Mouse (Mus musculus): Measurements from ENCODE around the gene C1qtnf7.

C1qtnf7 gene

DNA sequence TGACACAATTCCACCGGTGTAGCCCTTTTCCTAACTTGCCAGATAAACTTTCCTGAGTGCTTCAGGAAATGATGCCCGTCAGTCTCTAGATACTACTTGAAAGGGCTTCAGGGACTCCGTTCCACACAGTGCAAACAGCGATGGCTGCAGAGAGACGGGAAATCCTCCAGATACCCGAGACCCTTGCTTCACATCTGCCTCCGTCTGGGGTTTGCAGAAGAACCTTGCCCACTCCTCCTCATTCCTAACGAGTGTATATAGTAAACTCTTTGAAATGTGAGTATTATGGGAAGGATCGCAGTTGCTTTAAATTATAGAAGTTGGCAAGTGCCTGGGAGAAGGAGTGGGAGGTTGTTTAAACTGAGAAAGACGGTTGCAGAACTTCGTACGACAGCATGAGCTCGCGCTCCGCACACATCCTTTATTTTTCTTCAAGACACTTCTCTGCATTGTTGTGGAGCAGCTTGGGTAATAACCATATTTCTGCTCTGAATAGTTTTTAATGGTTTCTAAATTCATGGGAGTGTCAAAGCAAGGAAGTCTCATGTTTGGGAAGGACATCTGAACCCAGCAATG lies at the start of gene C1qtnf7:
TSS of gene C1qtnf7 (plus strand) at position 138 of the 576 bp plus-strand sequence.
- DNase-seq (ENCODE audit: low read depth, low spot score), result no peak

DNA sequence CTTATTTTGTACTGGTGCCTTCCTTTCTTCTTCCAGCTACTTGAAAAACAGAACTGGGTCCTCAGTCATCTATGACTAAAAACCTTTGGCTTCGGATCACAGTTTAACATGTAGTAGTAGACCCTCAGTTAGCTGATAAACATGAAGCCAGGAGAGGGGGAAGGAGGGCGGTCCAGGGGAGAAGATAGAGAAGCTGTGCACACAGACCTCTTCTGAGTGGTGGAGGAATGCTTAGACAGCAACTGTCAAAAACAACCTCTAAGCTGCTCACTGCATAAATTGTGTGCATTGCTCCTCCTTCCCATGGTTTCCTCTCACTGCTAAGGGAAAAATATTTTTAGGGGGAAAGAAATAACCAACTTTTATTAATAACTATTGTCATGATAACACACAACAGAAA lies 48.6 kb upstream of the C1qtnf7 start:
- DNase-seq (ENCODE audit: low read depth, low spot score), result no peak

DNA sequence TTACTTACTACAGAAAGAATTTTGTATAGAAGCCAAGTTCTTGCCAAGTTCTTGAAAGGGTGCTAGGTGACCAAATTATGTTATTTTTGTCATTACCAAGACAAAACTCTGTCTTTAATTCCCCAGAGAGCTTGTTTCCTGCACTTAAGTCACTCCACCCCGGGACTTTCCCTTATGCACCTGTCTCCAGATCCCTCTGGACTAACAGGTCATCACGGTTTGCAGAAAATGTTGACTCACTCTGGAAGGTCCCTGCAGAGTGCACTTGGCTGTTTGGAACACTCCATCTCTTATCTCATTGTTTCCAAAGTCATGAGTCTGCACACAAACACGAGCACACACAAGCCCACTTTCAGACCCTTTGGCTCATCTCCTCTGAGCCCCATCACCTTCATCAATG lies 48.1 kb upstream of the C1qtnf7 start:
- DNase-seq (ENCODE audit: low read depth, low spot score), result no peak

DNA sequence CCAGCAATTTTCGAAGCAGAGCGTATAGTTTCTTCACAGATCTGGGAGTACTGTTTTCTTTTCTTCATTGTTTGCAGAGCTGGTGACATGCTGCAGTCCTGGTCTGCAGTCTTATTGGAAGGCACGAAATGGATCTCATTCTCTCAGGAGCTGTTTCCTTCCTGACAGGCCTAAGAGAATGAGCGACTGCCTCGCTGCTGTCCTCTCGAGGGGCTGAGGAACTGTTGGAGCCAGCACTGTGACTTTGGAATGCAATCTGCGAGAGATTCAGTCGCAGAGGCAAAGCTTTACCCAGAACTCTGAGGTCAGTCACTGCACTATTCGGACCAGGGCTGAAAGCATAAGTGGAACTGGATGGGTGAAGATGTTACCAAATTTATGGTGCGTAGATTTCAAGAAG lies 46.4 kb upstream of the C1qtnf7 start:
- DNase-seq (ENCODE audit: low read depth, low spot score), result no peak

DNA sequence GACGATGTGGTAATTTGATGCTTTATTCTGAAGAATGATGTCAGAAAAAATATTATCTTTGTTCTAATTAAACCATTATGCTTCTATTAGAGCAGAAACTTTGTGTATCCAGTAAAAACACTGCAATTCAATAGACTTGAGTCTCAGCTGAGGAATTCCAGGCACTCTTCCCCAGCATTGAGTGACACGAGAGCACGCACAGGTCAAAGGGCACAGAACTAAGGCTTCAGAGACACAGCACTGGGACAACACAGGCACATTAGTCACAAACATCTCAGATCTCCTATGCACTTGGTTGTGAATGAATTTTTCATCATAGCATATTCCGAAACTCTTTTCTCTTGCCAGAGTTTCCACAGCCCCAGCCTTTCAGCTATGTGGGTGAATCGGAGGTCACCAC lies 37.4 kb upstream of the C1qtnf7 start:
- DNase-seq (ENCODE audit: low read depth, low spot score), result no peak

DNA sequence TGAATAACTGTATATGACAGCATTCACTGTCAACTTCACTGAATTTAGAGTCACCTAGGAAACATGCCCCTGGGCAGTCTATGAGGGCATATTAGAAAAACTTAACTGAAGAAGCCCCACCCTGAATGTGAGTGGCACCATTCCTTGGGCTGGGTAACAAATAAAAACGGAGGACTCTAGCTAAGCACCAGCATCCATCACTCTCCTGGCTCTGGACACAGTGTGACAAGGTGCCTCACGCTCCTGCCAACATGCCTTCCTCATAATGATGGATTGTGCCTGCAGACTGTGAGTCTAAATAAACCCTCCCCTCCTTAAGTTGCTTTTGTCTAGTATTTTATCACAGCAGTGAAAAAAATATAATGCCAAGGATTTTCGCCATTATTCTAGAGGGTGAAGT lies 35.3 kb upstream of the C1qtnf7 start:
- DNase-seq (ENCODE audit: low read depth, low spot score), result no peak

DNA sequence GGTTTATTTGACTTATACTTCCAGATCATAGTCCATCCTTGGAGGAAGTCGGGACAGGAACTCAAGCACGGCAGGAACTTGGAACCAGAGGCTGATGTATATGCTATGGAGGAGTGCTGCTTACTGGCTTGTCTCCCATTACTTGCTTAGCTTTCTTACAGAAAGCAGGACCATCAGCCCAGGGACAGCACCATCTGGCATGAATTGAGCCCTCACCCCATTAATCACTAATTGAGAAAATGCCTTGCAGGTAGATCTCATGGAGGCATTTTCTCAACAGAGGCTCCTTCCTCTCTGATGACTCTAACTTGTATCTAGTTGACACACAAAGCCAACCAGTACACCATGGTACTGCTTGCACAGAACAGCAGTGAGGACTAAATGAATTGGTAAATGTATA lies 34.6 kb upstream of the C1qtnf7 start:
- no peak for DNase-seq (ENCODE audit: low read depth, low spot score)

DNA sequence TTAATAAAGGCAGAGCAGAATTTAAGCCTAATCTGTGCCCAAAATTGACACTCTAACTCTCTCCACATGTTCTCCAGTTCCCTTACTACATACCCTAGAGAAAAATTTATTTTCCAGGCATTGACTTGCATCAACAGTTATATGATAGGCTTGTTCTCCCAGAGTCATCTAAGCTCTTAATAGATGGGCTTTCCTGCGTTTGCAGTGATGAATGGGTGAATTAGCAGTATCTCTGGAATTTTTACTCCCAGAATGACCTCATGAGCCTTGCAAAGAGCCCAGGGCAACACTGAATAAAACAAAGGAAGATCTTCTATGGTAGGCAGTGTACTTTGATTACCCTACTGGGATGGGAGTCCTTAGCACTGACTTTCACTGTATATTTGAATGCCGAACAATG lies 33.5 kb upstream of the C1qtnf7 start:
- no peak for DNase-seq (ENCODE audit: low read depth, low spot score)

DNA sequence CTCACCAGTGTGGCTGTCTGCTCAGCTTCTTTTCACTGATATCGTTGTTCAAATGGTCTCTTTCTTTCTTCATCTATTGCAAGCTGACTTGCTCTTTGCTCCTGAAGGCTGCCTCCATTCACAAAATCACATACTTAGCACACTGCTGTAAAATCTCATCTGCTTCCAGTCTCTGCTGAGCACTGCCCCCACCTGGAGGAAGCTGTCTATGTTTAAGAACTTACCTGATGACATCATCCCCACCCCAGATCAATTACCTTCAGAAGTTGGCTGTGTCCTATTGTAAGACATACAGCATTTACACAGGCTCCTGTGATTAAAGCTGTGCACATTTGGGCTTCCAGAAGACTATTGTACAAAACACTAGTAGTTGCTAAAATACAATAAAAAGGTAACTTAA lies 13.5 kb upstream of the C1qtnf7 start:
- no peak for DNase-seq (ENCODE audit: low read depth, low spot score)

DNA sequence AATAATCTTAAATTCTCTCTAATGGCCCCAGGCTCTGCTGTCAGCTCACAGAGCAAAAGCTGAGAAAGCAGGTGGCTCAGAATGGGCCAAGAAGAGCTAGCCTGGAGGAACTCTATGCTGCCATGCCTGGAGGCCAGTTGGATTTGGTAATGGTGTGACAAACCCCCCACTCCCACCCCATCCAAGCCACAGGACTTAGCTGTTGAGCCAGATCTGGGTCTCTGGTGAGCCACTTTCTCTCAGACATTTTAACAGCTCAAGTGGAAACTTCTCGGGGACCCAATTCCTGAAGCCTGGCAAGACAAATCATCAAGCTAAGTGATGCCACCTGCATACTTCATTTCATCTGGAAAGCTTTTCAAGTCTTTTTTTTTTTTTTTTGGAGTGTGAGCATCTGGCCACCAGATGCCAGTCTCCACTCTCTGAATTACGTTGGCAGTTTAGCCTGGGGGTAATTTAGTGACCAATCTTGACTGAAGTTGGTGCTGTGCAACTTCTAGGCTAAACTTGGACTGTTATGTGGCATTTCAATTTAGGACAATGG lies 11.0 kb upstream of the C1qtnf7 start:
- DNase-seq (ENCODE audit: low read depth, low spot score), result no peak

DNA sequence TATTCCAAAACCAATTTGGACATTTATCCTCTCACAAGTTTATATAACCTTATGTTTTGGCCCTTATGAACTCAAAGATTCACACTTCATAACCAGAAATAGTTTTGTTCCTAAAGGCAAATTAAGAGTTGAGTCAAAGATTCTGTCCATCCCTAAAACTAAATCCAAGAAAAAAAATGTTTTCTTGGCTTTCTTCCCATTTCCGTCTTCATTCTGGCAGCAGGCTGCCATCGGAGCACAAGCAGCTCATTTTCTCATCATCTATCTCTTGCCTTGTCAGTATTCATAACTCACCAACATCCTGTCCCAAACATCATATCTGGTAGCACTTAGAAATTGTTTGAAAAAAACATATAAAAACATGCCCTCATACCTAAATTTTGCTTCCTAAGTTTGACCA lies 6.9 kb upstream of the C1qtnf7 start:
- DNase-seq (ENCODE audit: low read depth, low spot score), result no peak

DNA sequence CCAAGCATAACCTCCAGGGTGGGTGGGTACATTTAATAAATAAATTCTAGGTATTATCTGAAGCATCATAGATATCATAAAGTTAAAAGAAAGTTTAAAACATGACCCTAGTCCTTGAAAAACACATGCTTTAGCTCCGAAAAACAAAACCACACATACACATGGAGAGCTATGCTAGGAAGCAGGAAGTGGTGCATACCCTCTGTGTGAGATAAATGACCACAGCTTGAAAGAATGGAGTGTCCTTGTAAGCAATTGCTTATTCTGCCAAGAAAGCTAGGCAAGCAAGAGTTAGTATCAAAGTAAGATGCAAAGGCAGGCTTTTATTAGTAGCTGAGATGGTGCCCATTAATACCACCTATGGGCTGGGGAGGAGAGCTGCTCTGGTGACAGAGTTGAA lies 6.4 kb upstream of the C1qtnf7 start:
- DNase-seq (ENCODE audit: low read depth, low spot score), result no peak

DNA sequence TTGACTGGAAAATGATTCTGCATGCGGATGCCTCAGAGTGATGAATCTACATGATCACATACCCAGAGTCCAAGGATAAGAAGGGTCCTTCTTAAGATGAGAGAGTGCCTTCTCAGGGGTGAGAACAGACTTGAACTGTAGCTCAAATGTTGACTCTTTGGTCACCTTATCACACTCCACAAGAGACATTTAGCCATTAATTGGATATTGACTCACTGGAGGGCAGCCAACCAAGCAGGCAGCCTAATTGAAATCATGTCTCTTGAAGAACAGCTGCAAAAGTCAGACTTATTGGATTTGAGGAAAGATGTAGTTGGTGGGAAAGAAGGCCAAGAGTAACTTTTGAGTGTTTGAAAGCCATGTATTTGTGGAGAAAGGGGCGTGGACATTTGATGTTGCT lies 4.2 kb upstream of the C1qtnf7 start:
- no peak for DNase-seq (ENCODE audit: low read depth, low spot score)

DNA sequence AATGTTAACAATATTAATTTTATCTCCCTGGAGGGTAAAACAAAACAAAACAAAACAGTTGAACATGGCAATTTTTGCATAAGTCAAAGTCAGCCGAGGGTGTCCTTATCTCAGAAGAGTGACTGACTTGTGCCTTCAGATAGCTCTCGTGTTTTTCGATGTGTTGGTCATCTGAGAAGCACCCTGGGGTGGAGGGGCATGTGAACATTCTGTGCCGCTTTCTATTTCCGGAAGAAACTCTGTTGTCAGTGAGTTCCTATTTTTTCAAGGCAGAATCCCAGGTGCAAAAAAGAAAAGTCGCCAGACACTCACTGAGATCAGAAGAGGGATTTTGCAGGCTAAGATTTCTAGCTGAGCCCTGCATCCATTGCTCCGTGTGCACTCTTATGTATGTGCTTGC lies 1.2 kb downstream of the C1qtnf7 start:
- no peak for DNase-seq (ENCODE audit: low read depth, low spot score)

DNA sequence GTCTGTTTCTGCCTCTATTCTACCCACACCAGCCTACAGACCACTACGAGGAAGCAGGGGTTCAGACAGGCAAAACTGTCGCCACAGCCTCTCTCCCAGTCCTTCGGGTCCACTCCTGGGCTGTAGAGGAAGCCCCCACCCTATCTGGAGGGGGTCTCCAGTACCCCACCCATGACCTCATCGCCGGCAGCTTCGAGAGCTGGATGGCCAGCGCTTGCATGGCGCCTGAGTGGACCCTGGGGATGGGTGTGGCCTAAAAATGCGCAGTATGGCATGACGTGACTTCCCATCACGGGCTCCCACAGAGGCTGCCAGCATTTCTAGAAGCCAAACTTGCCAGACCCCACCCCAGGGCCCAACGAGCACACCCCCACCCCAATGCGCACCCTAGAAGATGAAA lies 2.0 kb downstream of the C1qtnf7 start:
- DNase-seq (ENCODE audit: low read depth, low spot score), result no peak

DNA sequence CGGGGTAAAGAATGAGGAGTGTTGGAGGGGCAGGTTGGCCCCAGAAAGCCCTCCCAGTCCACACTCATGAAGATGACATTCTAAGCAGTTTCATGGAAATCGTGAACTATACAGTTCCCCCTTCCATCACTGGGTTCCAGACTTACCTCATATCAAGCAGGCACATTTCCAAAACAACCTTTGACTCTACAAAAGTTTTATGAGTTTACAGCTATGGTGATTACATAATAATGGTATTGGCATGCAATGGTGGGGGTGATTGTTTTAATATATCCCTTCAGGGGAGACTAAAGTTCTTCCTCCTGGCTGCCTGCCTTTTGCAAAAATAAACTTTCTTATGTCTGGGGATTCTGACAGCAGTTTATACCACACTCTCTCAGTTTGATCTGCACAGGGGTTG lies 4.6 kb downstream of the C1qtnf7 start:
- DNase-seq (ENCODE audit: low read depth, low spot score), result no peak

DNA sequence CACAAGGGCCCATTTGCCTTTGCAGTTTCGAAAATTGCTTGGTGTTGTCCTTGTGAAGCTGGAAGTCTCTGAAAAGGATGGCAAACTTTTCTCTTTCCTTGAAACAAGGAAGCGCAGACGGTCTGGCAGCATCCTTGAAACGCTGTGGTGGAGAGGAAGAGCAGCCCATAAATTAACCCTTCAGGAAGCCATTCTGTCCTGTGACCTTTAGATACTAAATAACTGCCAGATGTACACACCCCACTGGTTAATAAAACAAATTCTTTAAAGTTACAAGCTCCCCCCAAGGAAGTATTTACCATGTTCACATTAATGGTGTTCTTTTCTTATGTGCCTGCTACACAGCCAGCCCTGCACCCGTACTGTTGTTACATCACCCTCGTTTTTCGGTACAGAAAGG lies 6.0 kb downstream of the C1qtnf7 start:
- DNase-seq (ENCODE audit: low read depth, low spot score), result no peak

DNA sequence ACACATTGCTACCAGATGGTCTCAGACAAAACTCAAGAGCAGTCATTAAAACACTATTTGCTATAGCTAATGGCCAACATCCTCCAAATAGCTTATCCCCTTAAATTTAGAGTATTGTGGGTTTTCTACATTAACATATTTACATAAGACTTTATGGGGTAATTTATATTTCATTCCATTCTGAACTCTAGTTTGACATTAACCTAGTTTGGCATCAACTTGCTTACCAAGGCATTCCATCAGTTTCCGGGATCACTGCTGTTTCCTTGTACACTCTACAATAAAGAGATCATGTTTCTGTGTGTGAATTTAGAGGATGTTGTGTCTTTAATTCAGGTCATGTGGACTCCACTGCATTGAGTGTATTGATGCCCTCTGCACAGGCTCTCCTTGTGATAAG lies 7.5 kb downstream of the C1qtnf7 start:
- DNase-seq (ENCODE audit: low read depth, low spot score), result no peak

DNA sequence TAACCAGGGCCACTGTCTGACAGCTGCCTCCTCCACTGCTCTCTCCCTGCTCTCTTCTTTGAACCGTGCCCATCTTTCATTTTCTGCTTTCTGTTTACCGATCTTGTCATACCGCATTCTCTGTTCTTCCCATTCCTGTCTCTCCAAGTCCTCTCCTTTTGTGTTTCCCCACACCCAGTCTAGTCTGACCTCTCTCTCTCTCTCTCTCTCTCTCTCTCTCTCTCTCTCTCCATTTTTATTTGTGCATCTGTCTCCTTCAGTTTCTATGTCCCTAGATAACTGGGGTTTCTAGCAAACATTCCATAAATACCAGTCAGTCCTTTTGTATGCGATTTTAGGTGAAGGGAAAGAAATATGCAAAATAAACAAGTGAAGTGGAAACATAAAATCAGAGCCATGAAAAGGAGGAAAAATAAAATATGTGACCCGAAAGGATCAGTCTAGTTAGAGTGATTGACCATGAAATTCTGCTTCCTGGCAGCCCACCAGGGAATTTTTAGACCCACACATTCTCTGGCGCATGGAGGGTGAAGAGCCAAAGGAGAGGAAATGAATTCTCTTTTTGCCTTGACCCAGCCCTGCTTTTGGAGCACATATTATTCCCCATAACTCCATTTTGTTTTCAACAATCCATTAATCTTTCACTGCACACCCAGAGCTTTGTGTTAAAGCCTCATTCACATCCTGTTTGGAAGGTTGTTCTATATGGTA lies 11.7 kb downstream of the C1qtnf7 start:
- DNase-seq (ENCODE audit: low read depth, low spot score), result no peak

DNA sequence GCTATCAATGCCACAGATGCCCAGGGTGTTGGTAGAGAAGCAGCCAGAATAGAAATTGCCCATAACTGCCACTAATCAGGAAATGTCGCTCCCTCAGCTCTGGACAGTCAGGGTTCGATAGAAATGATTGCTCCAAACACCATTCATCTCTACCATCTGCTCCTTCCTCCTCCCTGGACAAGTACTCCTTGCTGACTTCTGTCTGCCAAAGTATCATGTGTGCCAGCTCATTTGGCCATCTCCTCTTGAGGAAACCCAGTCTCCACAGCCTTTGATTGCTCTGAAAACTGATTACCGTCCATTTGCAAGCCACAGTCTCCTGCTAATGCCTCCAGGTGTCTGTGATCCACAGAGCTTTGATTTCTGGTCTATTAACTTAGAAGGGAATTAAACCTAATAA lies 14.8 kb downstream of the C1qtnf7 start:
- no peak for DNase-seq (ENCODE audit: low read depth, low spot score)

DNA sequence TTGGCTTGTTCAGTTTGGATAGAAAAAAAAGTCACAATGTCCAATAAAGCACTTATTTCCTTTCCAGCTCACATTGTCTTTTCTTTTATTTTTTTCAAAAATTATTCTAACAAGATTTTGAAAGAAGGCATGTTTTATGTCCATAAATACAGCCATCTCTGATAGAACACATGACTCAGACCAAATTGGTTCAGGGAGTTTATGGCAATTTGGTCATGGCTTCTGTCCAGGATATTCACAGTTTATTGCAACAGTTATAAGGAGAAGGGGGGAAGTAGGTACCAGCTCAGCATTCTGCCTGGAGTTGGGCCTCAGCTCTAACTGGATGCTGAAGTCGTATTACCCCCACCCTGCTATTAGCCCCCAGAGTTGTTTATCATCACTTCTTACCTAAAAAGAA lies 15.5 kb downstream of the C1qtnf7 start:
- no peak for DNase-seq (ENCODE audit: low read depth, low spot score)

DNA sequence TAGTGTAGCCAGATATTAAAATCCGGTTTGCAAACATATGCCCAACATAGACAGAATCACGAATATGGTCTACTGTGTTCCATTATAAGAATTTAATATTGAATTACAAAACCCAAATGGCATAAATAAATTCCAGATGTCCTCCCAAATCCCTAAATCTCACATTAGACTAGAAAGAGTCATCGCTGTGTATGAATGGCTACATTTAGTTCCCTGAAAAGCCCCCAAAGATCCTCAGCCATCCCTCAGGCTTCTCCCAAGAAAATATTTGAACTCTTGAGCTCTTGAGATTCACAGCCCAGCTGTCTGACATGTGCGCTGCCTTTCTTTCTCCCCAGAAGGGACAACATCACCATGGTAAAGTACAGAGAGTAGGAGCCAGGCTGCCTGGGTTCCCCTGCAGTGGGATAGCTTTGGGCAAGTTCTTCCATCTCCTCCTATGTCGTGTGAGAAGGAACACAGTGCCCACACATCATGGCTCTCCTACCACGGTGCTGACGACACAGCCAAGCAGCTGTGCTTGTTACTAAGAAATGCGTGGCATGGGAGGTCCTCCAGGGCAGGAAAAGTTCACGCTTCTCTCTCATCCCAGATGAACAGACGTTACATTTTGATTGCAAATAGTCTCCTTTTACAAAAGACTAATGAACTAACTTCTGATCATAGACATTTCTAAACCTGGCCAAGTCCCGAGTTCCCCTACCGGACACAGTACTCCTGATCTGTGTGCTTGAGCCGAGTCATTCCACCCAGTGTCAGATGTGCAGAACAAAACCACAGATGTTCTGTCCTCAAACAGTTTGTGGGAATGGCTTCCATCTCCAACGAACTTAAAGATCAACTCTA lies 23.2 kb downstream of the C1qtnf7 start:
- DNase-seq (ENCODE audit: low read depth, low spot score), result no peak

DNA sequence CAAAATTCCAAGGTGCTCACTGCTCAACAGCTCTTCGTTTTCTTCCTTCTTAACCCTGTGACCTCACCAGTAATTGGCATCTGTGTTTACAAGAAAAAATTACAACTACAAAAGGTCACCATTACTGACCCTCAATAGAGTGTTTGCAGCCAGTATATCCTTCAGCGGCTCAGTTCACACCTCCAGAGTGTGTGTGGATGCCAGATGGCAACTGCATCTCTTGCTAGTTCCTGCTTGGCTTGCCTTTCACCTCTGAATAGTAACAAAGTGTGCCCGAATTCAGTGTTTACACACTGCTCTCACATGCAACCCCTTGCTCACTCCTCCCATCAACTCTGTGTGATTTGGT lies 23.8 kb downstream of the C1qtnf7 start:
- DNase-seq (ENCODE audit: low read depth, low spot score), result no peak
